8 mouse cellular contexts compared by ENCODE assay signal in genomic region chr17:27796780-27797179, GRCm38 (mm10). TPM values are rescaled to one million over a fixed set of nuclear protein-coding genes. Genes with fewer than 3 reads are reported as not detected.
A peak's percentile ranks its signal among the peaks of the same experiment; 100 is the strongest.
DNase-seq lines count a peak whose midpoint lies in the region; ATAC-seq lines count a peak whose summit lies in the region.

No protein-coding gene starts in this region.

- H3K4me2 ChIP-seq in kidney, embryonic 14.5 days (replicated peaks; ENCODE audit: low read depth, low read length) = no peak overlapping the region
- H3K4me2 ChIP-seq in embryonic facial prominence, embryonic 11.5 days (ENCODE audit: low read depth, low read length) = no peak overlapping the region
- H3K4me2 ChIP-seq in heart, embryonic 14.5 days (ENCODE audit: low read length) = peak overlapping the region; percentile 77

- no peak overlapping the region for H3K9ac ChIP-seq in kidney, embryonic 14.5 days (ENCODE audit: low read depth, low read length)
- no peak overlapping the region for H3K9ac ChIP-seq in embryonic facial prominence, embryonic 11.5 days (replicated peaks; ENCODE audit: low read length)
- H3K9ac ChIP-seq in heart, embryonic 14.5 days (ENCODE audit: low read length) = peak overlapping the region; percentile 68

- H3K27ac ChIP-seq in kidney, embryonic 14.5 days (ENCODE audit: low read depth, low read length) = no peak overlapping the region; the same call in 1 of the 2 replicates
- peak overlapping the region; percentile 31; the same call in 1 of the 2 replicates for H3K27ac ChIP-seq in embryonic facial prominence, embryonic 11.5 days (replicated peaks; ENCODE audit: low read depth, low read length)
- H3K27ac ChIP-seq in heart, embryonic 14.5 days (replicated peaks in 1 of 2; ENCODE audit: control insufficient read depth in 1 of 2, insufficient read depth in 1 of 2, low read depth in 2 of 2, low read length in 2 of 2) = peak overlapping the region; percentile 88

- no peak overlapping the region for H3K4me3 ChIP-seq in kidney, embryonic 14.5 days (ENCODE audit: low read length)
- H3K4me3 ChIP-seq in embryonic facial prominence, embryonic 11.5 days (ENCODE audit: low read depth, low read length) = no peak overlapping the region
- H3K4me3 ChIP-seq in heart, embryonic 14.5 days (ENCODE audit: control insufficient read depth in 1 of 2, insufficient read depth in 1 of 2, low read depth in 1 of 2, low read length in 2 of 2) = peak overlapping the region; percentile 28 to 35; a peak in 2 of 4 replicates

- H3K4me1 ChIP-seq in kidney, embryonic 14.5 days (ENCODE audit: control insufficient read depth, insufficient read depth, low read length) = peaks cover 42% of the 10 kb centered on the region
- no peaks in the 10 kb centered on the region; the same call in none of the 2 replicates for H3K4me1 ChIP-seq in embryonic facial prominence, embryonic 11.5 days (ENCODE audit: control insufficient read depth, insufficient read depth, low read length)
- H3K4me1 ChIP-seq in heart, embryonic 14.5 days (ENCODE audit: control insufficient read depth in 2 of 2, insufficient read depth in 2 of 2, low read length in 2 of 2) = peaks cover 30 to 43% of the 10 kb centered on the region in 2 experiments

- peaks cover 3% of the 10 kb centered on the region; the same call in 1 of the 2 replicates for H3K36me3 ChIP-seq in kidney, embryonic 14.5 days (ENCODE audit: control insufficient read depth, insufficient read depth, low read length)
- H3K36me3 ChIP-seq in embryonic facial prominence, embryonic 11.5 days (replicated peaks; ENCODE audit: control insufficient read depth, insufficient read depth, low read depth, low read length) = no peaks in the 10 kb centered on the region
- H3K36me3 ChIP-seq in heart, embryonic 14.5 days (ENCODE audit: control insufficient read depth, insufficient read depth, low read length) = peaks cover 10% of the 10 kb centered on the region

- no peak for ATAC-seq in kidney, embryonic 14.5 days (ENCODE audit: low FRiP score, low TSS enrichment)
- peak; percentile 58 for ATAC-seq in embryonic facial prominence, embryonic 11.5 days (replicated peaks; ENCODE audit: insufficient number of reproducible peaks, low FRiP score, low TSS enrichment, low read depth)
- ATAC-seq in heart, embryonic 14.5 days (ENCODE audit: insufficient number of reproducible peaks, insufficient read depth, low FRiP score, low read depth) = peak; percentile 54

- no peaks in the 10 kb centered on the region for H3K9me3 ChIP-seq in kidney, embryonic 14.5 days (ENCODE audit: control insufficient read depth, low read length)
- no peaks in the 10 kb centered on the region for H3K9me3 ChIP-seq in embryonic facial prominence, embryonic 11.5 days (replicated peaks; ENCODE audit: control insufficient read depth, low read length)
- no peaks in the 10 kb centered on the region for H3K9me3 ChIP-seq in heart, embryonic 14.5 days (ENCODE audit: control insufficient read depth, low read length)

- DNase-seq in kidney, adult 11 months = peak; percentile 64
- no peak for DNase-seq in embryonic facial prominence, embryonic 11.5 days (ENCODE audit: low spot score)
- DNase-seq in kidney, postnatal 25 days = peak; percentile 51 to 82
- peak; percentile 64 for DNase-seq in lung, postnatal 14 days
- peak; percentile 76 for DNase-seq in skeletal muscle tissue, adult 2 months (ENCODE audit: low read depth, low spot score)
- DNase-seq in ovary, postnatal 10 days (ENCODE audit: low spot score) = no peak

- 56% methylated on average over 6 of the region's 6 CpGs for WGBS in kidney, embryonic 14.5 days
- WGBS in embryonic facial prominence, embryonic 11.5 days = 72% methylated on average over 6 of the region's 6 CpGs
- WGBS in heart, embryonic 14.5 days = 10% methylated on average over 6 of the region's 6 CpGs

- H3K27me3 ChIP-seq in kidney, embryonic 14.5 days (ENCODE audit: control insufficient read depth, insufficient read depth, low read length) = no peaks in the 10 kb centered on the region
- H3K27me3 ChIP-seq in embryonic facial prominence, embryonic 11.5 days (ENCODE audit: control insufficient read depth, insufficient read depth, low read length) = no peaks in the 10 kb centered on the region
- H3K27me3 ChIP-seq in heart, embryonic 14.5 days (ENCODE audit: control insufficient read depth, insufficient read depth, low read length) = no peaks in the 10 kb centered on the region

RNA-seq across cellular contexts. Expression of gene D17Wsu92e, which starts 23.7 kb away (rescaled TPM):
- polyA plus RNA-seq in kidney, embryonic 14.5 days (2014; fragmentation: Nextera tagmentation; extraction: Ambion mirVana) = 15.3 and 21.6 TPM in 2 replicates
- polyA plus RNA-seq in embryonic facial prominence, embryonic 11.5 days (2014; fragmentation: Nextera tagmentation; extraction: Ambion mirVana) = 12.4 and 12.7 TPM in 2 replicates
- polyA plus RNA-seq in heart, embryonic 14.5 days (2014; fragmentation: Nextera tagmentation; extraction: Ambion mirVana) = 15.4 and 16.6 TPM in 2 replicates

RNA-seq across cellular contexts. Expression of gene Snrpc, which starts 41.2 kb away (rescaled TPM):
- polyA plus RNA-seq in kidney, embryonic 14.5 days (2014; fragmentation: Nextera tagmentation; extraction: Ambion mirVana) = 349 and 425 TPM in 2 replicates
- 355 and 368 TPM in 2 replicates for polyA plus RNA-seq in embryonic facial prominence, embryonic 11.5 days (2014; fragmentation: Nextera tagmentation; extraction: Ambion mirVana)
- polyA plus RNA-seq in heart, embryonic 14.5 days (2014; fragmentation: Nextera tagmentation; extraction: Ambion mirVana) = 213 and 228 TPM in 2 replicates

RNA-seq across cellular contexts. Expression of gene Uhrf1bp1, which starts 59.5 kb away (rescaled TPM):
- polyA plus RNA-seq in kidney, embryonic 14.5 days (2014; fragmentation: Nextera tagmentation; extraction: Ambion mirVana) = 6.2 and 7.4 TPM in 2 replicates
- polyA plus RNA-seq in embryonic facial prominence, embryonic 11.5 days (2014; fragmentation: Nextera tagmentation; extraction: Ambion mirVana) = 5.2 and 6.4 TPM in 2 replicates
- 3.2 and 3.3 TPM in 2 replicates for polyA plus RNA-seq in heart, embryonic 14.5 days (2014; fragmentation: Nextera tagmentation; extraction: Ambion mirVana)

Comparison
In these comparisons a context has a peak if more than half of its experiments do, and no peak if none do; other contexts are left out.
1. DNase-seq: peak in kidney, adult 11 months (single experiment), kidney, postnatal 25 days (2 of 2), lung, postnatal 14 days (single experiment) and skeletal muscle tissue, adult 2 months (single experiment); none in embryonic facial prominence, embryonic 11.5 days (single experiment) and ovary, postnatal 10 days (single experiment).
2. H3K4me3 ChIP-seq: peak in heart, embryonic 14.5 days (2 of 2); none in kidney, embryonic 14.5 days (single experiment) and embryonic facial prominence, embryonic 11.5 days (single experiment).